Mouse (Mus musculus) WW6 (cell line): ENCODE measurements around the gene Ptar1.
A peak's percentile ranks its signal among the peaks of the same experiment; 100 is the strongest.
"Not testable (repeated sequence)": the region's sequence is repeated elsewhere in the genome, so short reads cannot be mapped to it uniquely, and the experiment has no call there.

Source experiments
- DNase-seq: peaks from one replicate; pipeline ENCODE4 v3.0.0-alpha.2; 2013; ENCODE audit warnings: low read depth, low spot score

The Ptar1 gene

DNA sequence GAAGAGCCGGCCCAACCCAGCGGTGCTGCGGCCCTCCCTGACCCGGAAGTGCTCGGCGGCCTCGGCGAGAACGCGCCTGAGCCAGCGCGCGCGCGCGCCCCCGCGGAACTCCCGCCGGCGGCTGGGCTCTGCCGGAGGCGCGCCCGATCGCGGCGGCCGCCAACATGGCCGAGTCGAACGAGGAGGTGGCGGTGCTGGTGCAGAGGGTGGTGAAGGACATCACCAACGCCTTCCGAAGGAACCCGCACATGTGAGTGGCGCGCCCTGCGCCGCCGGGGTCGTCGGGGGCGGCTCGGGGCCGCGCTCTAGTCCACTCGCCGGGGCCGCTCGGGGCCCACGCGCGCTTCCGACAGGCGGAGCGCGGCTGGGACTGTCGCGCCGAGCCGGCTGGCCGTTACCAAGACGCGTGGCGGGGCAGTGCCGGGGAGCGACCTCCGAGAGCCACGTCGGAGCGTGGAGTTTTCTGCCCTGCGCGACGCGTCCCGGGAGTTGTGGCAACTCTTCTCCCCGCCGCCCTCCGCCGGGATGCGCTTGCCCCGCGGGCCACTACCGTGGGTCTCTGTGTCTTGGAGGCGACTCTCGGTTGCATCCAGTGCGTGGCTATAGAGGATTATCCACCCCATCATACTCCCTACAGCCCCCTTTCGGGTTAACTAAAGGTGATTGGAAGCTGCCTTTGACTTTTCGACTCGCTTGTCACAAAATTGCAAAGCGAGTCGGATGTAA lies at the start of gene Ptar1:
TSS of gene Ptar1 (plus strand) at position 134 of the 726 bp plus-strand sequence.
- DNase-seq = peak; percentile 52

DNA sequence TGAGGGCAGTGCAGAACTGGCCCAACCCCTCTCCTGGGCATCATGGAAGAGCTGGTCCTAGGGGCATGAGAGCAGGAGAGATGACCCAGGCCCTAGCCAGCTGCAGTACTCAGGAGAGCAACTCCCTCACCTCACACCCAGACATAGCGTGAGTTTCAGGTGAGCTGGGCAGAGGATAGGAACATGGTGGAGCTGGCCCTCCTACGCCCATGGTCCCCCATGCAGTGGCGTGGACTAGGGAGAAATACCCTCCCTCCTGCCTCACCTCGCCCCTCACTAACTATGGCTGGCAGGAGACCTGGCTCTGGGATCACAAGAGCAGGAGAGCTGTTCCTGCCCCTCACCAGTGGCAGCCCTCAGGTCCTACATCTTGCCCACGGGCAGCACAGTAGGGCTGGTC lies 43.4 kb upstream of the Ptar1 start:
- DNase-seq = no peak

DNA sequence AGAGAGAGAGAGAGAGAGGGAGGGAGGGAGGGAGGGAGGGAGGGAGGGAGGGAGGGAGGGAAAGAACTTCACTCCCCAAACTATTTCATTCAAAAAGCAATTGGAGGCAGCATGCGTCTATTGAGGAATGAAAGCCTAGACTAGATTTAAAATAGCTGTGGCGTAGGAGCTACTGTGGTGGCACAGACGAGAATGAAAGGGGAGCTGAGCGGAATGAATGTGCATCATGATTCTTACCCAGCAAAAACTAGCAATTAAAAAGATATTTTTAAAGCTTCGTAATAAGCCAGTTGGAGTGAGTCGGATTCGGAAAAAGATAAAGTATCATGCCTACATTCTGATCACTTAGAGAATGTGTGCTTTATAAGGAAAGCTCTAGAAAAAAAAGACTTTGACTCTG lies 41.9 kb upstream of the Ptar1 start:
- no peak for DNase-seq

DNA sequence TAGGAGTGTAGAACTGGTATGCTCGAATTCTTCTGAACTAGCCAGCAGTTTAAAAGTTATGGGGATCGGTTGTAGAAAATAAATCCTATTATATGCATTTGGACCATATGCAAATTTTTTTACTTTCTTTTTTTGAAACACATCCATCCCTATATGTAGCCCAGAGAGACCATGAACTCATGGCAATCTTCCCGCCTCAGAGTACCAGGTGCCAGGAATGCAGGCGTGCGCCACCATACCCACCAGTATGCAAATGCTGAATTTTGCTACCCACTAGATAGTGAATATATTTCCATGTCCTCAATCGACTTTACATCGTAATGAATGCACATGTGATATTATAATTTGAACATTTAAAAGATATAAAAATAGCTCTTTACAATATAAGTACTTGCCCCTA lies 39.9 kb upstream of the Ptar1 start:
- DNase-seq = no peak

DNA sequence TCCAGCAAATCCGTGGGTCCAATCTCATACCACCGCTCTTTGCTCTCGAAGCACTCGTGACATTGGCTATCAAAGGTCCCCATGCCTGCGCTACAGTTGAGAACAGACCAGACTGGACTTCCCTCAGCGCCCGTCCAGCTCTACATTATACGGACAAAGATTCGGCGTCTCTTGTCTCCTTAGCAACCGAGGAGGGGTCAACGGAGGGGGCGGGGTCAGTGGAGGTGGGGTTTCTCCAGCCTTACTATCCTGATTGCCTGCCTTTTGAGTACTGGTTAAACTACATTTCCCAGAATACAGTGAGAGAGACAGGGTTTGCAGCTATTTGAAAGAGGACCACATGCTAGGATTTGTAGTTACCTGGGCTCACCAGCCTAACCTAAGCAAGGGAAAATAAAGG lies 34.6 kb upstream of the Ptar1 start, which contains the start of gene 1700028P14Rik:
TSS of gene 1700028P14Rik (minus strand) at position 169 of the 400 bp plus-strand sequence.
- peak; percentile 40 for DNase-seq

DNA sequence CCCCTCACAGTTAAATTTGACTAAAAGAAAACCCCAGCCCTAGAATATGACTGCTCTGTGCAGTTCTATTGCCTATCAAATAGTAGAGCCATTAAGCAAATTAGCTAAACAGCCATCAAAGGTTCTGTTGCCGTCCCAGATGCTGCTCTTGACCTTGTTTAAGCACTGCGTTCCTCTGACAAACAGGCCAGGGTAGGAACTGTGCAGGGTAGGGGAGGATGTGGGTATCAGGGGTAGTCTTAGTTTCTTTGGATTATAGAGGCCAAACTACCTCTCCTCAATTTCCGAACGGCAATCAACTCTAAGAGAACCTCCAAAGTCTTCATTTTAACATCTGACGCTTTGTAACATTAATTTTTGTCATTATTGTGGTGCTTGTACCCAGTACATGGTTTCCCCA lies 34.1 kb upstream of the Ptar1 start:
- no peak for DNase-seq

DNA sequence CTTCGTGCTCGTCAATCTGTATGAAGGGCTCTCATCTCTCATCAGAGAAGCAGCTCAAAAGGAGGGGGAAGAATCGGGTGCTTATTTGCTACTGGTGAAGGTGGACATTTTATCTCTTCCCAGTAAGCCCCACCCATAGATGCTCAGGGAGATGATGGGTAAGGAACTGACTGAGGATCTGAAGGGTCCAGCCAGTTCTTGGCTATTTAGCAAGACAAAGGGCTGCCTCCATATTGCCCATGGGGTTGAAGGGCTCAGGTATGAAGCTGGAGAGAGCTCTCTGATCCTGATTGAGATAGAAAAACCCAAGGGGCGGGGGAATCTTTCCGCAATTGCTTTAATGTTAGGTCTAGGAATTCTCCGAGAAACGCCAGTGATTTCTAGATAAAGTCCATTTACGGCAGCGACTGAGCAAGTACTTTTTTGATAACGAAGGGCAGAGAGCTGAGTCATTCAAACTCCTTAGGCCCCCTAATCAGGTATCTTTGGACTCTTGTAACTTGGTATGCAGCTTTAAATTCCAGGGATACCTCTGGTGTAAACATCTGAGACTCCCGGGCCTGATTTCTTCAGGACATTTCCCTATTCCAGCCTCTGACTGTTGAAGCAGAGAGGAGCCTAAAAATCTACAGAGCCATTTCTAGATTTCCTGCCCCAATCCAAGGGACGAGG lies 29.8 kb upstream of the Ptar1 start:
- no peak for DNase-seq

DNA sequence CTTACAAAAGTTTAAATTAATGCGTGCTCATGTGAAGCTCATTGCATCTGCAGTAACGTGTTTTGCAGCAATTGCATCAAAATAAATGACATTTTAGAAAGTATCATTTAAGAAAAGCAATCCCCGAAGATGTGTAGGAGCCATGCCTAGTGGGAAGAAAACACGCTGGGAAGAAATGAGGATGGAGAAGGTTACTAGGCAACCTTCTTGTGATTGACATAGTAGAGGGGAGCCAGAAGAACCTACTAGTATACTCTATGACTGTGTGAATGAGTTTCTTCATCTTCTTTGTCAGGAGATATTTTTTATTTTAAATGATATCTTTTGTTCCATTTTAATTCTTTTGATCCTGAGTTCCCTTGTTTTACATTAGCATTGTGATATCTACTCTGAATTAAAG lies 28.9 kb upstream of the Ptar1 start:
- no peak for DNase-seq

DNA sequence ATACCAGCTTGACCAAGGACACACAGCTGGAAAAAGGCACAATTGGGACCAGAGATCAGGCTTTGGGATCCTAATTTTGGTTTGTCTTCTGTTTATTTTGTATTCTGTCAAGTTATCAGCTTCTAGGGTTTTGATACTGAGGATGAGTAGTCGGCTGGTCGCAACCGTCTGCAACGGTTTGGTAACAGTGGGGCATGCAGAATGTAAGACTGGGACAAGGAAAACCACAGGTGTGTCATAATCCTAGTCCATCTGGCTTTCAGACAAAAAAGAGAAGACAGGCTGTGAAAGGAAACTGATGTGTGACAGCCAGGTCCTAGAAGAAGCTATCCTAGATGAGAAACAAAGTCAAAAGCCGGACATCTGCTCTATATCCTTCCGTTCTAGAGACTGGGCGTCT lies 23.1 kb upstream of the Ptar1 start:
- no peak for DNase-seq

DNA sequence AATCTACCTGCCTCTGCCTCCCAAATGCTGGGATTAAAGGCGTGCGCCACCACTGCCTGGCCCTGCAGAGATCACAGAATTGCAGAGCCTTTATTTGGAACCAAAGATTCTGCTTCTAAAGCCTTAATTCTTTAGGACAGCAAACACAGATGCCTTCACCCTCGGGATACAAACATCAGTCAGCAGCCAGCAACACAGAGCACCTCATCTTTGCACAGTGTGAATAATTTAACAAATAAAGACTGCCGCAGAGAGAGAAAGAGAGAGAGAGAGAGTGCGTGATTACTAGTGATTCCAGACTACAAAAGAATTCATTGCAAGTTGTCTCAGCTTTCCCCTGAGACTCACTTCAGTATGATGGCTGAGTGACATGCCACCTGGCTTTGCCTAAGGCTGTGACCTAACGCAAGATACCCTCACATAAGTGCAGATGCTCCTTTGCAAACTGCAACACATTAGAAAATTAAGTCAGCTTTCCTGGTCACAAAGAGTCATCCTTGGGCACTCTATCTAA lies 19.0 kb upstream of the Ptar1 start:
- no peak for DNase-seq

DNA sequence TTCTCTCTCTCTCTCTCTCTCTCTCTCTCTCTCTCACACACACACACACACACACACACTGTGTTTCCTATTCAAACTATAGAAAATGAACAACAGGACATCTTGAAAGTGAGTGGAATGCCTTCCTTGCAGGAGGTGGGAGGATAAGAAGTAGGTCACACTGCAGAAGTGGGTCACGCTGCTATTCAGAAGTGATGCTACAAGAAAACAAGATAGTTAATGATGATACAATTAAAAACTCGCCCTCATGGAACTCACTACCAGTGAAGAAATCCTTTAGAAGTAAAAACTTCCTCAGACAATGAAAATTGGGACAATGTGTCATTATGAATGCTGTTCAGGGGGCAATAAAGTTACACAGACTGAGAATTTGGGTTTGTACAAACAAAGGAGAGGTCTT lies 14.2 kb upstream of the Ptar1 start:
- DNase-seq = no peak

DNA sequence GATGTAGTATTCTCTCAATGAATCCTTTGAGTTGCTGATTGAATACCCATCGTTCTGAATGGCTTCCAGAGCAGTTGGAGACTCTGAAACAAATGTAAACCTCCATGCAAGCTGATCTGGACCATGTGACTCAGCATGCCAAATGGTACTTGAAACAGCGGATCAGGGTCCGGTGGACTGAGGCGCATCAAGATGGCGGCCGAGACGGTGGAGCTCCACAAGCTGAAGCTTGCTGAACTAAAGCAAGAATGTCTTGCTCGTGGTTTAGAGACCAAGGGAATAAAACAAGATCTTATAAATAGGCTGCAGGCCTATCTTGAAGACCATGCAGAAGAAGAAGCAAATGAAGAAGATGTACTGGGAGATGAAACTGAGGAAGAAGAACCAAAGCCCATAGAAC lies 11.6 kb upstream of the Ptar1 start:
- not testable (repeated sequence) for DNase-seq

DNA sequence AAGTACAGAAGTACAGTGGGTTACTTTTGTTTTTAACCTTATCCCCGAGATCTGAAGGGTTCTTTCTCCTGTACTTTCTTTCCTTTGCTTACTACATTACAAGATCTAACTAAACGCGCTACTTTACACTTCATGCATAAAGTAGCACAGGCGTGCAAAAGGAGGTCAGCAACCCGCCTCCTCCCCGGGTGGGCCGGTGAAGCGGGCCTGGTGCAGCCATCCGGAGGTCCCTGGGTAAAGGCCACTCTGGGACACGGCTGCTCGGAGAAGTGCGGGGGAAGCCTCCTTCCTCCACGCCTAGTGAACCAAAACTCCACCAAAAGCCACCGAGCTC lies 300 bp upstream of the Ptar1 start:
- no peak for DNase-seq

DNA sequence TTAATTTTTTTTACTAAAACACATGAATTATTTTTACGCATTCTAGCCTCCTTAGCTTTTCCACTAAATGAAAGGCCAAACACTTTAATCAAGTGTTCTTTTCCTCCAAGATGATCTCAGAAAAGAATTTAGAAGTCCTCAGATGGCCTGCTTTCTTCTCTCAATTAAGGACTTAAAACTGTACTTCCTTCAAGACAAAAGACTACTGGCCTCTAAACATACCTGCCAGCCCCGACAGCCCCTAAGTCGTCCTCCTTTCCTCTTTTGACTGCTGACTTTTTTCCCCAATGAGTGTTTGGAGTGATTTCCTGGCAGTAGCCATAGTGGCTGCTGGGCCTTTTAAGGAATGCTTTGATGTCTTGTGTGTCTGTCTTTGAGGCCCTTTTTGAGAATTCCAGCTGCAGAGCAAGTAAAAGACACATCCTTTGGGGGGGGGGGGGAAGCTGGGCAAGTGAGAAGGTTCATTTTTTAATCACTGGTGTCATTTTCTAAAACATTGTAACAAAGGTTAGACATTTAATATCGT lies 1.3 kb downstream of the Ptar1 start:
- DNase-seq = no peak

DNA sequence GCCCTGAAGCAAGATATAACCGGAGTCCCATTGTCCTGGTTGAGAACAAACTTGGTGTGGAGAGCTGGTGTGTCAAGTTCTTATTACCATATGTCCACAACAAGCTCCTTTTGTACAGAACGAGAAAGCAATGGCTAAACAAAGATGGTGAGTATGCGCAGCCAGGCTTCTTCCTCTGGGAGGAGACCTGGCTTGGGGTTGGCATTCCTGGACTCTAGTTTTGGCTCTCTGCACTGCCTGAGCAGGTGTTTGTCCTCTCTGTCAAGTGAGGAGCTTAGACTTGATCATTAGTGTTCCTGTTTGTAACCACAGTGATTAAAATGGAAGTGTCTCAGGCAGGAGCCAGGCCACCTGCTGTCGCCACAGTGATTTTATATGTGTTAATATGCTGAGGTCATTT lies 7.1 kb downstream of the Ptar1 start:
- no peak for DNase-seq

DNA sequence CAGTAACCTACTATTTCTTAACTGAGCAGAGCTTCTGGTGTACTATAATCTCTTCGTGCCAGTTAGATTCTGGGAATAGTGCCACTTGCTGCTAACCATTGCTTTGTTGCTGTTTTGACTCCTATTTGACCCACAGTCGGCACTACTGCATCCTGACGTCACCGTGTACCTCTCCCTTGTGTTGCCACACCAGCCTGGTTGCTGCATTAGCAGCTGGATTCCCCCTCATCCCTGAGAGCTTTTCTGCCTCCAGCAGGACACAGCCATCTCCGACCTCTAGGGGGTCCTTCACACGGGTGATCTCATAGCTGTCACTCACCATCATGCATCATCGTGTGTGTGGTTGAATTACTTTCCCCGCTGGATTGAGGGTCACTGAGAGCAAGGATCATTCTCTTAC lies 10.6 kb downstream of the Ptar1 start:
- no peak for DNase-seq

DNA sequence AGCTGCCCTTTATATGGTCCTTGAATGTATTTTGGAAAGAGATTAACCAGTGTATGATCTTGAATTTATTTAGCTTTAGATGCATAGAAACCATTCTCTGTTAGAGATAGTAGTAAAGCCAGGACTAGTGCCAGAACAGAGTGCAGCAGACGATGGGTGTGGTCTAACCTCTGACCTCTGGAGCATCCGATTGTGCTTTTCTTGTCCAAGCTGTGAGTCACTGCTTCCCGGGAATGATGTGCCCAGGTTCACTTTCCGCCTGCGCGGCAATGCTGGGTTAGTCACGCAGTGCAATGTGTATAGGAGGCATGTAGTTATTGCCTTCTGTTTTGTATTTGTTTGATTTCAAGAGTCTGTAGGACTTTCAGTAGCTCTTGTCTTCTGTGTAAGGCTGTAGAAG lies 11.1 kb downstream of the Ptar1 start:
- no peak for DNase-seq

DNA sequence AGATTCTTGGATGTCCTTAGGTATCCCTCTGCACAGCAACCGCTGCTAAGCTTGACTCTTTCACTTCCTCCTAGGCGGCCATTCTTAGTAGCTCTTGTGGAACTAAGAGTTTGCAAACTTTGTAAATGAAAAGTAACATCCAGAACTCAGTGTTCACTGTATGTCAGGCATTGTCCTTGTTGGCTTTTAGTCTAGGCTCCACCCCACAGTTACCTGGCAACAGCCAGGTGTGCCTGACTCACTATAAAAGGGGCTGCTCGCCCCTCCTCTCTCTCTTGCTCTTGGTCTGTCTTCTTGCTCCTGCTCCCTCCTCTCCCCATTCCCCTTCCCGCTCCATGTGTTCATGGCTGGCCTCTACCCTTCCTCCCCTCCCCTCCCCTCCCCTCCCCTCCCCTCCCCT lies 11.9 kb downstream of the Ptar1 start:
- DNase-seq = no peak

DNA sequence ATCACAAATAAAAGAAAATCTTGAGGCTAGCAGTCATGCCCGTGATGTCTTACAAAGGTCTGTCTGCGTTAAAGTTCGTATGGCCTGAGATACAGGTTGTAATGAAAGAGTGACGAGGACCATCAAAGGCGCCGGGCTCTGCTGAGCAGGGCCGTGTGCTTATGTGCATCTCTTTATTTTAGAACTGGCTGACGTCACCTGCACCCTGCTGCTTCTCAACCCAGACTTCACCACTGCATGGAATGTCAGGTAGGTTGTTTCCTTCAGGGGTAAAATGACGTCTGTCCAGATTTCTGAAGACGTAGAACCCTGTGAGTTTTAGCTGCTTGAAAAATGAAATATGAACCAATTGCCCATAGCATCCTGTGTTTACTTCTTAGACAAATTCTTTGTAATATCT lies 15.7 kb downstream of the Ptar1 start:
- DNase-seq = no peak

DNA sequence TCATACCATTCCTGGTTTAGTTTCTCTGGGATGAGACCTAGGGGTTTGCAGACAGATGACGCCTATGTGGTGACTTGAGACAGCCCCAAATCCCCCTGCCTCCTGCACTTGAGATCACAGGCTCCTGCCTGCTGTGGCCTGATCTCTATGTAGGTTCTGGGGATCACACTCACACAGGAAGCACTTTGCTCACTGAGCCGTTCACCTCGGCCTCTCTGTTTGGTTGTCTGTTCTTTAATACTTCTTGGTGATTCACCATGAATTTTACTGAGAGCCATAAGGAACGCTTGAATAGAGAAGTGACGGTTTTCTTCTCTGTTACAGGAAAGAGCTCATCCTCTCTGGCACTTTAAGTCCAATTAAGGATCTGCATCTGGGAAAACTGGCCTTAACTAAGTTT lies 18.2 kb downstream of the Ptar1 start:
- DNase-seq = no peak

DNA sequence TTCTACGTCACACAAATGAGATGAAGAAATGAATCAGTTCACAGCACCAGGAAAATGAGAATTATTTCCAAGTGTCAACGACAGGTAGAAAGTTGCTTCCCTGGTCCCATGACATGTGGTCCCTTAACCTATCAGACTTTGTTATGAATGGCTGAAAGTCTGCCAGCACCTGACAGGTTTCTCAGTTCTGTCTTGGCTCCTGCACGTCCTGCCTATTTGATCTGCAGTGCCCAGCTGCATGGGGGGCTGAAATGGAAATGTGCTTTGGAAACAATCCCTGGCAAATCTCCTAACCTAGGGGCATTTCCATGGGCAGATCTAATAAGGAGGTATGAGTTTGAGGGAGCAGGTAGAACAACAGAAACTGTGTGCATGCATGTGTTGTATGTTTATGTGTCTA lies 59.3 kb downstream of the Ptar1 start:
- no peak for DNase-seq

DNA sequence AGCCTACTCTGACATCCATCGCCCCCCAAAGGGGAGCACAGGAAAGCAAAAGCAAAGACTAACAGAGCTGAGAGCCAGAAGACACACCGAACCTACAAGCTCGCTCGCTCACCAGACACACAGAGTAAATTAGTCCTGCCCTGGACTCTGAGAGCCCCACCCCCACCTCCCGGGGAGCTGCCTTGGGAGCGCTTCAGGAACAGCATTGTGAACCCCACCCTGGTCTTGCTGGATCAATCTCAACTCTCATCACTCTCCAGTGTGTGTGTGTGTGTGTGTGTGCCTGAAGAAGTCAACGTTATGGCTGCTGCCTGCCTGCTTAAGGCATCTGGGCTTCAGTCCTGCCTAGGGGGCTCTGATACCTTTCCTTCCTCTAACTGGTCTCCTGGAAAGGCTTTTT lies 69.8 kb downstream of the Ptar1 start:
- DNase-seq = no peak

DNA sequence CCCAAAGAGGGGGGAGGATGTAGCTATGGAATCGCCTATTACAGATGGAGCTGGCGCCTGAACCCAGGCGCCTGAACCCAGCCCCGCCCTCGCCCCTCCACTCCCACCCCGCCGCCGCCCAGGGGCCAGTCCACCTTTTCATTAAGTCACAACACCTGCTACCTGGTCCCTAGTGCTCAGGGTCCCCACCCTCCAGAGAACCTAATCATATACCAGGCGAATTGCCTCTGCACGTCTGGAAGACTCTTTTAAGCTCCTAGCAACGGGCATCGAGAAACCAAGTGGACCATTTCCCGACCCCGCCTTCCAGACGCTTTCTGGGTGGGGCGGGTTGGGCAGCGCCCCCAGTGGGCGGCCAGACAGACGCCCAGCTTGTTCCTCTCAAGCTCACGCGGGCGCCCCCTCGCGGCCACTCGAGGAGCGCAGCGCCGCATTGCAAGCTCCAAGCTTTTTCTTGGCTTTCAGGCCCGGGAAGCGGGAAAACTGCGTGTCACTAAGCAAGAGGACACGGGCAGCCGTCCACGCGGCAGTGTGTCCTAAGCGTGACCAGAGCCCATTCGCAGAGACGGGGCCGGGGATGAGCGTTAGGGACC lies 70.8 kb downstream of the Ptar1 start:
- DNase-seq = peak; percentile 84
